Mouse (Mus musculus) effector memory CD4-positive, alpha-beta T cell, adult 7 months (primary cell): ENCODE results near the gene Jpt2. TPM values are rescaled to one million over a fixed set of nuclear protein-coding genes. Genes with fewer than 3 reads are reported as not detected.

ENCODE experiments used
- polyA plus RNA-seq: library from polyadenylated mRNA; unstranded; fragments of 100-300 nt; shearing (Covaris generic); gene quantifications from one replicate; pipeline ENCODE4 v1.2.1, GENCODE M21; 2017

Jpt2 gene
- polyA plus RNA-seq = 23.0 TPM

DNA sequence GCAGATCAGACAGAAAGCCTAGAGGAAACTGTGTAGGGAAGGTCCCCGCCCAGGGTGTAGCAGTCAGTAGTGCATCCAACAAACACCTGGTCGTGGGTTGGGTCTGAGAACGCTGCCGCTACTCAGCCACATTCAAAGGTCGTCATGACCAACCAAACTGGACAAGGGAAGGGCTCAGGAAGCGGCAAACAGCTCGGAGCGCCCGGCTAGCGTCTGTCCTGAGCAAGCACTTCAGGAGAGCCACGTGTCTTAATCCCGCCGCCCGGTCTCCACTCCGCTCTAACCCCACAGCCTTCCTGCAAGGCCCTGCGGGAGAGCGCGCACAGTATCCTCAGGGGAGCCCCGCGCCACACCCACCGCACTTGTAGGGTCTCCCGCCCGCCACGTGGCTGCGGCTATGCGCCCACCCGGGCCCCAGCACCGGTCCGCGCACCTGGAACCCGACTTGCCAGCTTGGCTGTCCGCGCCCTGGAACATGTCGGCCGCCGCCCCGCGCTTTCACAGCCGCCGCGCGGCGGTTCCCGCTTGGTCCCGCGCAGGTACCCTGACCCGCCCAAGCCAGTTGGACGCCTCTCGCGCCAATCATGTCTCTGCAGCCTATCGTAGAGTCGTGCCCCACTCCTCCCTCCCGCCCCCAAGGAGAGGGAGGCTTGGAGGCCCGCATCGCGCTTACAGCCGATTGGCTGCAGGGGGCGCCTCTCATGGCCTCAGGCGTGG is at the start of gene Jpt2:
Jpt2 (minus strand) TSS at position 555 of the 717 bp plus-strand sequence.

DNA sequence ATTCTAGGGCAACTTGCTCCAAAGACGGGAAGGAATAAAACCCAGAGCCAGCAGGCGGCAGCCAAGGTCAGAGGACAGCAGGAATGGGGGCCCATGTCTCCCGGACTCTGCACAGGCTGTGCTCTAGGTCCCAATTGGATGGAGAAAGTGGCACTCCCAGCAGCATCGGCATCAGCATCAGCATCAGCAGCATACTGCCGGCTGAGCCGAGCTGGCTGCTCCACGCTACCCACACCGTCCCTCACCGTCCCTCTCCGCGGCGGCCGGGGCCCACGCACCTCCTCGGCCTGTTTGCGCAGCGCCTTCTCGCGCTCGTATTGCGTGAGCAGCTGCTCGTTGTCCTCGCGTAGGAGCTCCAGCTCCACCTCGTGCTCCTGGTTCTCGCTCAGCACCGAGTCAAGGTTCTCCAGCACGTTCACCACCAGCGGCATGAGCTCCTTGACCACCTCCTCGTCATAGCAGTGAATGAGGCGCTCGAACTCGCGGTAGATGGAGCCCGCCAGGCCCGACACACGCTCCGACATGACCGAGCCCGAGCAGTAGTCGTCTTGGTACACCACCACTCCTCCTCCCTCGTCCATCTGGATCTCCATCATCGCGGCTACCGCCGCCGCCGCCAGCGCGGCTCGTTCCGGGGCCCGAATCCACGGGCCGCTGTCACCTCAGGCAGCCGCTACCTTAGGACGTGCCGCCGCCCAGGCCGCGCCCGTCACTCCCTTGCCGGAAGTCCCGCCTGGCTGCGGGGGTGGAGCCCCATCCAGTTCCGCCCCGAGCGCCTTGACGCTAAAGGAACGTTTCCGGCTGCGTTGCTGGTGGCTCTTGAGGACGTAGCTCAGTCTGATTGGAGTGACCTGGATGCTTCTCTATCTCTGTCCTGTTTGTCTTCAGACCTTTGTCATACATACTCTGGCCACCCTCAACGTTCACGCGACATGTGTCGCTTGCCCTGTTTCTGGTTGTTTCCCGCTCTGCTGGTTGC is 23.9 kb downstream of the Jpt2 start, which contains the start of gene Mapk8ip3:
Mapk8ip3 (minus strand) TSS at position 719 of the 979 bp plus-strand sequence.

DNA sequence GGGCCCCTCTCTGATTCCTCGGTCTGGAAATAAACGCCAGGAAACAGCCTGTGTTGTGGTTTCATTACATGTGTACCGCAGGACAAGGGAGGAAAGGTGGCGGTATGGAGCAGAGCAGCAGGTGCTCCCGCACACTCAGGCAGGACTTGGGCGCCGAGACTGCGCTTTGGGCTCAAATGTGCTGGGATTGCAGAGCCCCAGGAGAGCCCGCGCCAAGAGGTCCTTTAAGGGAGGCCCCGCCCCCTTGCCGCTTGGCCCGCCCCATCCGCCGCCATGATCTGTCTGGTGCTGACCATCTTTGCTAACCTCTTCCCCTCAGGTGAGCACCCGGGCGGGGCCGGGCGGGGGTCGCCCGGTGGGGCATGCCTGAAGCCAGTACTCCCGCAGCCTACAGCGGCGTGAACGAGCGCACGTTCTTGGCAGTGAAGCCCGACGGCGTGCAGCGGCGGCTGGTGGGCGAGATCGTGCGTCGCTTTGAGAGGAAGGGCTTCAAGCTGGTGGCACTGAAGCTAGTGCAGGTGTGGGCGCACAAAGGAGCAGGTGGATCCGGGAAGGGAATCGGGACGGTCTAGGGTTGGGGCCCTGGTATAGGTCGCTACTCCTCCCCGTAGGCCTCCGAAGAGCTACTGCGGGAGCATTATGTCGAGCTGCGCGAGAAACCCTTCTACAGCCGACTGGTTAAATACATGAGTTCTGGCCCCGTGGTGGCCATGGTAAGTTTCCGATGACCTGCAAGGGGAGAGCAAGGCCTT is 64.1 kb downstream of the Jpt2 start, which contains the start of gene Nme3:
Nme3 (plus strand) TSS at position 260 of the 752 bp plus-strand sequence.

GRCm38 (mm10) chr17:24894995-24895547 is 65.4 kb downstream of the Jpt2 start, which contains the start of the genes Eme2 and Mrps34:
Gene Eme2 (minus strand): TSS chr17:24895087.
Gene Mrps34 (plus strand): TSS chr17:24895116.

Other genes starting within 250 kb of the Jpt2 start
- not detected for gene Rnf151, start 242.6 kb downstream of the Jpt2 start, polyA plus RNA-seq
- 933 TPM for gene Rps2, start 242.6 kb downstream of the Jpt2 start, polyA plus RNA-seq
- 150 TPM for gene Ndufb10, start 236.2 kb downstream of the Jpt2 start, polyA plus RNA-seq
- gene Rpl3l, start 232.9 kb downstream of the Jpt2 start, polyA plus RNA-seq = not detected
- 9.2 TPM for gene Msrb1, start 224.0 kb downstream of the Jpt2 start, polyA plus RNA-seq
- not detected for gene Hs3st6, start 207.7 kb downstream of the Jpt2 start, polyA plus RNA-seq
- gene Meiob, start 156.4 kb downstream of the Jpt2 start, polyA plus RNA-seq = not detected
- 30.3 TPM for gene Hagh, start 120.5 kb downstream of the Jpt2 start, polyA plus RNA-seq
- gene Fahd1, start 110.3 kb downstream of the Jpt2 start, polyA plus RNA-seq = 0.34 TPM
- not detected for gene Igfals, start 94.7 kb downstream of the Jpt2 start, polyA plus RNA-seq
- gene Nubp2, start 74.3 kb downstream of the Jpt2 start, polyA plus RNA-seq = 65.8 TPM
- gene Spsb3, start 74.0 kb downstream of the Jpt2 start, polyA plus RNA-seq = 82.4 TPM
- gene Eme2, start 65.6 kb downstream of the Jpt2 start, polyA plus RNA-seq = 22.2 TPM
- 49.7 TPM for gene Mrps34, start 65.6 kb downstream of the Jpt2 start, polyA plus RNA-seq
- 26.7 TPM for gene Nme3, start 64.2 kb downstream of the Jpt2 start, polyA plus RNA-seq
- gene Mapk8ip3, start 23.7 kb downstream of the Jpt2 start, polyA plus RNA-seq = 50.7 TPM
- 10.3 TPM for gene Cramp1l, start 55.1 kb upstream of the Jpt2 start, polyA plus RNA-seq
- 15.0 TPM for gene Ift140, start 55.4 kb upstream of the Jpt2 start, polyA plus RNA-seq
- 0.29 TPM for gene Tmem204, start 122.9 kb upstream of the Jpt2 start, polyA plus RNA-seq
- gene Telo2, start 155.3 kb upstream of the Jpt2 start, polyA plus RNA-seq = 10.5 TPM
- gene Ptx4, start 160.1 kb upstream of the Jpt2 start, polyA plus RNA-seq = 0.71 TPM
- 23.9 TPM for gene Clcn7, start 172.7 kb upstream of the Jpt2 start, polyA plus RNA-seq
- 0.26 TPM for gene Ccdc154, start 201.8 kb upstream of the Jpt2 start, polyA plus RNA-seq
- gene Gm38655, start 214.8 kb upstream of the Jpt2 start, polyA plus RNA-seq = not detected
- gene BC003965, start 223.9 kb upstream of the Jpt2 start, polyA plus RNA-seq = 13.8 TPM
- gene Unkl, start 227.7 kb upstream of the Jpt2 start, polyA plus RNA-seq = 47.9 TPM